Comparison of ENCODE assay signal across 8 mouse cellular contexts in genomic region chr17:28986833-28987232, GRCm38 (mm10). TPM values are rescaled to one million over a fixed set of nuclear protein-coding genes. Genes with fewer than 3 reads are reported as not detected.
DNase-seq lines count a peak whose midpoint lies in the region; ATAC-seq and TF ChIP-seq lines count a peak whose summit lies in the region.

No protein-coding gene starts in this region.

- H3K9ac ChIP-seq in midbrain, embryonic 11.5 days (ENCODE audit: low read length), result no peak overlapping the region
- H3K9ac ChIP-seq in midbrain, embryonic 13.5 days (replicated peaks), result no peak overlapping the region
- no peak overlapping the region for H3K9ac ChIP-seq in midbrain, postnatal 0 days (replicated peaks; ENCODE audit: low read length, poor library complexity, severe bottlenecking)
- no peak overlapping the region for H3K9ac ChIP-seq in forebrain, embryonic 16.5 days (replicated peaks; ENCODE audit: low read depth, low read length)

- peak; percentile 63 for TF ChIP-seq CTCF in midbrain, postnatal 0 days (IDR thresholded peaks at IDR 0.05)

- no peak overlapping the region for H3K4me2 ChIP-seq in midbrain, embryonic 11.5 days
- no peak overlapping the region for H3K4me2 ChIP-seq in midbrain, embryonic 13.5 days (replicated peaks)
- H3K4me2 ChIP-seq in midbrain, postnatal 0 days (ENCODE audit: low read depth, low read length, poor library complexity, severe bottlenecking), result no peak overlapping the region
- H3K4me2 ChIP-seq in forebrain, embryonic 16.5 days (ENCODE audit: low read length), result no peak overlapping the region

- no peak for ATAC-seq in midbrain, embryonic 11.5 days (ENCODE audit: low FRiP score)
- ATAC-seq in midbrain, embryonic 13.5 days, result no peak
- ATAC-seq in midbrain, postnatal 0 days (ENCODE audit: low FRiP score), result no peak
- no peak for ATAC-seq in forebrain, embryonic 16.5 days

- DNase-seq in cerebellum, postnatal 10 days, result peak; percentile 35 to 55
- no peak for DNase-seq in cerebellum, adult 18-20 months
- peak; percentile 91 for DNase-seq in midbrain, embryonic 11.5 days (ENCODE audit: low spot score, missing footprints)
- peak; percentile 39 for DNase-seq in embryo, embryonic 11 days
- DNase-seq in midbrain, postnatal 0 days (ENCODE audit: low spot score), result peak; percentile 15
- DNase-seq in frontal cortex, postnatal 10 days (ENCODE audit: low spot score in 2 of 2), result no peak

- H3K27ac ChIP-seq in midbrain, embryonic 11.5 days (ENCODE audit: low read depth, low read length), result no peak overlapping the region
- no peak overlapping the region for H3K27ac ChIP-seq in midbrain, embryonic 13.5 days
- H3K27ac ChIP-seq in midbrain, postnatal 0 days (ENCODE audit: low read depth, low read length), result no peak overlapping the region
- H3K27ac ChIP-seq in forebrain, embryonic 16.5 days (ENCODE audit: low read length), result no peak overlapping the region

- H3K9me3 ChIP-seq in midbrain, embryonic 11.5 days (ENCODE audit: control insufficient read depth, low read length), result no peaks in the 10 kb centered on the region
- no peaks in the 10 kb centered on the region for H3K9me3 ChIP-seq in midbrain, embryonic 13.5 days
- H3K9me3 ChIP-seq in midbrain, postnatal 0 days (ENCODE audit: low read length), result no peaks in the 10 kb centered on the region
- no peaks in the 10 kb centered on the region for H3K9me3 ChIP-seq in forebrain, embryonic 16.5 days (ENCODE audit: control insufficient read depth, low read length)

- H3K4me1 ChIP-seq in midbrain, embryonic 11.5 days (ENCODE audit: control insufficient read depth, insufficient read depth, low read length), result no peaks in the 10 kb centered on the region
- no peaks in the 10 kb centered on the region for H3K4me1 ChIP-seq in midbrain, embryonic 13.5 days (replicated peaks)
- H3K4me1 ChIP-seq in midbrain, postnatal 0 days (ENCODE audit: insufficient read depth, low read length), result no peaks in the 10 kb centered on the region
- H3K4me1 ChIP-seq in forebrain, embryonic 16.5 days (replicated peaks; ENCODE audit: control insufficient read depth, insufficient read depth, low read length), result peaks cover 12% of the 10 kb centered on the region

- no peak overlapping the region for H3K4me3 ChIP-seq in midbrain, embryonic 11.5 days (ENCODE audit: low read depth, low read length)
- H3K4me3 ChIP-seq in midbrain, embryonic 13.5 days (replicated peaks), result no peak overlapping the region
- no peak overlapping the region for H3K4me3 ChIP-seq in midbrain, postnatal 0 days (ENCODE audit: low read depth, low read length)
- no peak overlapping the region for H3K4me3 ChIP-seq in forebrain, embryonic 16.5 days (replicated peaks; ENCODE audit: low read length)

- H3K27me3 ChIP-seq in midbrain, embryonic 11.5 days (ENCODE audit: control insufficient read depth, insufficient read depth, low read length), result no peaks in the 10 kb centered on the region
- no peaks in the 10 kb centered on the region for H3K27me3 ChIP-seq in midbrain, embryonic 13.5 days
- H3K27me3 ChIP-seq in midbrain, postnatal 0 days (ENCODE audit: insufficient read depth, low read length), result no peaks in the 10 kb centered on the region
- no peaks in the 10 kb centered on the region for H3K27me3 ChIP-seq in forebrain, embryonic 16.5 days (replicated peaks; ENCODE audit: control insufficient read depth, insufficient read depth, low read length)

- peaks cover 23% of the 10 kb centered on the region for H3K36me3 ChIP-seq in midbrain, embryonic 11.5 days (ENCODE audit: control insufficient read depth, insufficient read depth, low read length)
- peaks cover 95% of the 10 kb centered on the region for H3K36me3 ChIP-seq in midbrain, embryonic 13.5 days
- peaks cover 51% of the 10 kb centered on the region for H3K36me3 ChIP-seq in midbrain, postnatal 0 days (ENCODE audit: insufficient read depth, low read length)
- peaks cover 23% of the 10 kb centered on the region for H3K36me3 ChIP-seq in forebrain, embryonic 16.5 days (ENCODE audit: control insufficient read depth, insufficient read depth)

RNA-seq across cellular contexts. Expression of gene Stk38, which starts 21.0 kb away (rescaled TPM):
- 130 and 139 TPM in 2 replicates for polyA plus RNA-seq in midbrain, embryonic 11.5 days (2014; fragmentation: Nextera tagmentation; extraction: Ambion mirVana)
- 126 and 134 TPM in 2 replicates for polyA plus RNA-seq in midbrain, embryonic 13.5 days (2015; fragmentation: Nextera tagmentation; extraction: Ambion mirVana)
- total RNA-seq in midbrain, postnatal 0 days (2014; rRNA removed), result 44.2 and 58.1 TPM in 2 replicates
- polyA plus RNA-seq in midbrain, postnatal 0 days (2015; fragmentation: Nextera tagmentation; extraction: Ambion mirVana), result 42.1 and 47.9 TPM in 2 replicates
- 129 and 136 TPM in 2 replicates for polyA plus RNA-seq in forebrain, embryonic 16.5 days (2015; fragmentation: Nextera tagmentation; extraction: Ambion mirVana)

RNA-seq across cellular contexts. Expression of gene Kctd20, which starts 35.1 kb away (rescaled TPM):
- polyA plus RNA-seq in midbrain, embryonic 11.5 days (2014; fragmentation: Nextera tagmentation; extraction: Ambion mirVana), result 92.4 and 97.4 TPM in 2 replicates
- polyA plus RNA-seq in midbrain, embryonic 13.5 days (2015; fragmentation: Nextera tagmentation; extraction: Ambion mirVana), result 97.3 and 97.9 TPM in 2 replicates
- 60.0 and 64.9 TPM in 2 replicates for total RNA-seq in midbrain, postnatal 0 days (2014; rRNA removed)
- 63.2 and 63.8 TPM in 2 replicates for polyA plus RNA-seq in midbrain, postnatal 0 days (2015; fragmentation: Nextera tagmentation; extraction: Ambion mirVana)
- polyA plus RNA-seq in forebrain, embryonic 16.5 days (2015; fragmentation: Nextera tagmentation; extraction: Ambion mirVana), result 123 and 135 TPM in 2 replicates

RNA-seq across cellular contexts. Expression of gene Pxt1, which starts 43.2 kb away (rescaled TPM):
- polyA plus RNA-seq in midbrain, embryonic 11.5 days (2014; fragmentation: Nextera tagmentation; extraction: Ambion mirVana), result not detected in 2 replicates
- not detected in 2 replicates for polyA plus RNA-seq in midbrain, embryonic 13.5 days (2015; fragmentation: Nextera tagmentation; extraction: Ambion mirVana)
- total RNA-seq in midbrain, postnatal 0 days (2014; rRNA removed), result 0.49 TPM in 1 of 2 replicates, not detected in the other
- 0.15 TPM in 1 of 2 replicates, not detected in the other for polyA plus RNA-seq in midbrain, postnatal 0 days (2015; fragmentation: Nextera tagmentation; extraction: Ambion mirVana)
- polyA plus RNA-seq in forebrain, embryonic 16.5 days (2015; fragmentation: Nextera tagmentation; extraction: Ambion mirVana), result not detected in 2 replicates

RNA-seq across cellular contexts. Expression of gene Srsf3, which starts 45.6 kb away (rescaled TPM):
- 899 and 948 TPM in 2 replicates for polyA plus RNA-seq in midbrain, embryonic 11.5 days (2014; fragmentation: Nextera tagmentation; extraction: Ambion mirVana)
- polyA plus RNA-seq in midbrain, embryonic 13.5 days (2015; fragmentation: Nextera tagmentation; extraction: Ambion mirVana), result 590 and 618 TPM in 2 replicates
- 119 and 193 TPM in 2 replicates for total RNA-seq in midbrain, postnatal 0 days (2014; rRNA removed)
- polyA plus RNA-seq in midbrain, postnatal 0 days (2015; fragmentation: Nextera tagmentation; extraction: Ambion mirVana), result 284 and 296 TPM in 2 replicates
- 571 and 653 TPM in 2 replicates for polyA plus RNA-seq in forebrain, embryonic 16.5 days (2015; fragmentation: Nextera tagmentation; extraction: Ambion mirVana)

Comparison
In these comparisons a context has a peak if more than half of its experiments do, and no peak if none do; other contexts are left out.
1. DNase-seq: peak in cerebellum, postnatal 10 days (2 of 2), midbrain, embryonic 11.5 days (single experiment), embryo, embryonic 11 days (single experiment) and midbrain, postnatal 0 days (single experiment); none in cerebellum, adult 18-20 months (0 of 2) and frontal cortex, postnatal 10 days (0 of 2).